Mouse (Mus musculus): ENCODE data around the gene Crispld2. TPM values are rescaled to one million over a fixed set of nuclear protein-coding genes. Genes with fewer than 3 reads are reported as not detected.
A peak's percentile ranks its signal among the peaks of the same experiment; 100 is the strongest.

Crispld2 gene
- polyA plus RNA-seq (2016; fragmentation: Nextera tagmentation; extraction: Ambion mirVana) = 2.3 TPM in 2 replicates

- Histone ChIP-seq H3K27me3 (peaks cover 43% of the 10 kb centered on the region), H3K27ac (no peak within 1 kb of the TSS), H3K4me1 (peaks cover 10% of the 10 kb centered on the region), H3K4me2 (peak within 1 kb of the TSS; percentile 53), H3K4me3 (replicated peaks) (peak within 1 kb of the TSS; percentile 36), H3K9me3 (no peaks in the 10 kb centered on the region), H3K9ac (peak within 1 kb of the TSS; percentile 33; the same call in 1 of the 2 replicates), H3K36me3 (replicated peaks) (no peaks in the 10 kb centered on the region)
- ATAC-seq (ENCODE audit: low FRiP score) = peak; percentile 95
- 1% methylated on average over 25 of the region's 25 CpGs for WGBS
Observed at GRCm38 (mm10) chr8:119992249-119992648, at the start of gene Crispld2. Gene Crispld2 (plus strand): TSS chr8:119992438.

- Histone ChIP-seq H3K27ac (no peak overlapping the region), H3K4me3 (replicated peaks) (no peak overlapping the region), H3K4me1 (peaks cover 5% of the 10 kb centered on the region; the same call in 1 of the 2 replicates), H3K27me3 (no peaks in the 10 kb centered on the region), H3K4me2 (no peak overlapping the region), H3K9ac (no peak overlapping the region), H3K36me3 (replicated peaks) (peaks cover 86% of the 10 kb centered on the region), H3K9me3 (no peaks in the 10 kb centered on the region)
- ATAC-seq (ENCODE audit: low FRiP score) = no peak
- 95% methylated on average over 10 of the region's 10 CpGs for WGBS
Observed at GRCm38 (mm10) chr8:119943616-119944015, 48.6 kb upstream of the Crispld2 start.

GRCm38 (mm10) chr8:119944096-119944811, 48.0 kb upstream of the Crispld2 start:
- ATAC-seq (ENCODE audit: low FRiP score) = peak; percentile 27; the same call in 1 of the 2 replicates
- WGBS = 68% methylated on average over 9 of the region's 9 CpGs
- Histone ChIP-seq H3K4me1 (peaks cover 7% of the 10 kb centered on the region; the same call in 1 of the 2 replicates), H3K4me3 (replicated peaks) (no peak overlapping the region), H3K27ac (no peak overlapping the region), H3K4me2 (no peak overlapping the region), H3K36me3 (replicated peaks) (peaks cover 86% of the 10 kb centered on the region), H3K27me3 (no peaks in the 10 kb centered on the region), H3K9me3 (no peaks in the 10 kb centered on the region), H3K9ac (no peak overlapping the region)

- H3K4me2 ChIP-seq = no peak overlapping the region
- no peak overlapping the region for H3K9ac ChIP-seq
- H3K27ac ChIP-seq = no peak overlapping the region
- no peaks in the 10 kb centered on the region for H3K27me3 ChIP-seq
- no peak for ATAC-seq (ENCODE audit: low FRiP score)
- H3K9me3 ChIP-seq = no peaks in the 10 kb centered on the region
- peaks cover 7% of the 10 kb centered on the region; the same call in 1 of the 2 replicates for H3K4me1 ChIP-seq
- 82% methylated on average over 8 of the region's 8 CpGs for WGBS
- H3K4me3 ChIP-seq (replicated peaks) = no peak overlapping the region
- H3K36me3 ChIP-seq (replicated peaks) = peaks cover 93% of the 10 kb centered on the region
Observed at GRCm38 (mm10) chr8:119946326-119946865, 45.8 kb upstream of the Crispld2 start.

GRCm38 (mm10) chr8:119947653-119948052, 44.6 kb upstream of the Crispld2 start:
- Histone ChIP-seq H3K4me3 (replicated peaks) (no peak overlapping the region), H3K4me1 (peaks cover 7% of the 10 kb centered on the region; the same call in 1 of the 2 replicates), H3K4me2 (no peak overlapping the region), H3K27me3 (no peaks in the 10 kb centered on the region), H3K27ac (no peak overlapping the region), H3K9ac (no peak overlapping the region), H3K9me3 (no peaks in the 10 kb centered on the region), H3K36me3 (replicated peaks) (peaks cover 93% of the 10 kb centered on the region)
- WGBS = 93% methylated on average over 19 of the region's 19 CpGs
- no peak for ATAC-seq (ENCODE audit: low FRiP score)

GRCm38 (mm10) chr8:119948340-119948739, 43.9 kb upstream of the Crispld2 start:
- Histone ChIP-seq H3K36me3 (replicated peaks) (peaks cover 94% of the 10 kb centered on the region), H3K9me3 (no peaks in the 10 kb centered on the region), H3K9ac (no peak overlapping the region), H3K27me3 (no peaks in the 10 kb centered on the region), H3K27ac (no peak overlapping the region), H3K4me3 (replicated peaks) (no peak overlapping the region), H3K4me2 (no peak overlapping the region), H3K4me1 (peaks cover 7% of the 10 kb centered on the region; the same call in 1 of the 2 replicates)
- no peak for ATAC-seq (ENCODE audit: low FRiP score)
- WGBS = 87% methylated on average over 15 of the region's 15 CpGs

- H3K36me3 ChIP-seq (replicated peaks) = peaks cover 96% of the 10 kb centered on the region
- ATAC-seq (ENCODE audit: low FRiP score) = no peak
- H3K4me1 ChIP-seq = peaks cover 7% of the 10 kb centered on the region; the same call in 1 of the 2 replicates
- no peaks in the 10 kb centered on the region for H3K27me3 ChIP-seq
- H3K4me3 ChIP-seq (replicated peaks) = no peak overlapping the region
- 82% methylated on average over 7 of the region's 7 CpGs for WGBS
- no peak overlapping the region for H3K27ac ChIP-seq
- no peak overlapping the region for H3K9ac ChIP-seq
- H3K9me3 ChIP-seq = no peaks in the 10 kb centered on the region
- H3K4me2 ChIP-seq = no peak overlapping the region
Observed at GRCm38 (mm10) chr8:119952282-119952681, 40.0 kb upstream of the Crispld2 start.

GRCm38 (mm10) chr8:119952747-119953146, 39.5 kb upstream of the Crispld2 start:
- Histone ChIP-seq H3K27me3 (no peaks in the 10 kb centered on the region), H3K9me3 (no peaks in the 10 kb centered on the region), H3K4me2 (no peak overlapping the region), H3K4me3 (replicated peaks) (no peak overlapping the region), H3K9ac (no peak overlapping the region), H3K4me1 (peaks cover 7% of the 10 kb centered on the region; the same call in 1 of the 2 replicates), H3K27ac (no peak overlapping the region), H3K36me3 (replicated peaks) (peaks cover 97% of the 10 kb centered on the region)
- 72% methylated on average over 5 of the region's 5 CpGs for WGBS
- no peak for ATAC-seq (ENCODE audit: low FRiP score)

GRCm38 (mm10) chr8:119955333-119955732, 36.9 kb upstream of the Crispld2 start:
- 96% methylated on average over 8 of the region's 8 CpGs for WGBS
- no peak for ATAC-seq (ENCODE audit: low FRiP score)
- Histone ChIP-seq H3K9ac (no peak overlapping the region), H3K4me2 (no peak overlapping the region), H3K4me1 (peaks cover 2% of the 10 kb centered on the region), H3K9me3 (no peaks in the 10 kb centered on the region), H3K27ac (no peak overlapping the region), H3K27me3 (no peaks in the 10 kb centered on the region), H3K36me3 (replicated peaks) (peaks cover 85% of the 10 kb centered on the region), H3K4me3 (replicated peaks) (no peak overlapping the region)

GRCm38 (mm10) chr8:119958076-119958475, 34.2 kb upstream of the Crispld2 start:
- no peak overlapping the region for H3K4me2 ChIP-seq
- H3K27ac ChIP-seq = no peak overlapping the region
- H3K9me3 ChIP-seq = no peaks in the 10 kb centered on the region
- no peak overlapping the region for H3K9ac ChIP-seq
- no peaks in the 10 kb centered on the region for H3K27me3 ChIP-seq
- H3K4me3 ChIP-seq (replicated peaks) = no peak overlapping the region
- WGBS = 98% methylated on average over 10 of the region's 10 CpGs
- H3K4me1 ChIP-seq = peaks cover 13% of the 10 kb centered on the region
- H3K36me3 ChIP-seq (replicated peaks) = peaks cover 58% of the 10 kb centered on the region
- ATAC-seq (ENCODE audit: low FRiP score) = no peak

- 56% methylated on average over 5 of the region's 5 CpGs for WGBS
- peak; percentile 39; the same call in 1 of the 2 replicates for ATAC-seq (ENCODE audit: low FRiP score)
- H3K9ac ChIP-seq = no peak overlapping the region
- H3K4me3 ChIP-seq (replicated peaks) = no peak overlapping the region
- peaks cover 13% of the 10 kb centered on the region for H3K4me1 ChIP-seq
- H3K27ac ChIP-seq = peak overlapping the region; percentile 46; the same call in 1 of the 2 replicates
- H3K9me3 ChIP-seq = no peaks in the 10 kb centered on the region
- no peak overlapping the region for H3K4me2 ChIP-seq
- H3K36me3 ChIP-seq (replicated peaks) = peaks cover 32% of the 10 kb centered on the region
- no peaks in the 10 kb centered on the region for H3K27me3 ChIP-seq
Observed at GRCm38 (mm10) chr8:119960531-119961104, 31.6 kb upstream of the Crispld2 start.

GRCm38 (mm10) chr8:119964859-119965258, 27.4 kb upstream of the Crispld2 start:
- ATAC-seq (ENCODE audit: low FRiP score) = no peak

More at GRCm38 (mm10) chr8:119964859-119965258, 27.4 kb upstream of the Crispld2 start:
- H3K4me3 ChIP-seq (replicated peaks) = no peak overlapping the region
- no peak overlapping the region for H3K27ac ChIP-seq
- no peak overlapping the region for H3K9ac ChIP-seq
- WGBS = 87% methylated on average over 4 of the region's 4 CpGs
- peaks cover 13% of the 10 kb centered on the region for H3K4me1 ChIP-seq
- H3K36me3 ChIP-seq (replicated peaks) = no peaks in the 10 kb centered on the region
- no peak overlapping the region for H3K4me2 ChIP-seq
- H3K27me3 ChIP-seq = no peaks in the 10 kb centered on the region
- H3K9me3 ChIP-seq = peaks cover 9% of the 10 kb centered on the region; the same call in 1 of the 2 replicates

Measured in forebrain, embryonic 12.5 days (tissue).